Mouse (Mus musculus): ENCODE data around the gene Trim8. TPM values are rescaled to one million over a fixed set of nuclear protein-coding genes. Genes with fewer than 3 reads are reported as not detected.

Gene Trim8
- total and polyA plus RNA-seq, 3 experiments, result 24.1 to 39.8 (median 39.2) TPM

DNA sequence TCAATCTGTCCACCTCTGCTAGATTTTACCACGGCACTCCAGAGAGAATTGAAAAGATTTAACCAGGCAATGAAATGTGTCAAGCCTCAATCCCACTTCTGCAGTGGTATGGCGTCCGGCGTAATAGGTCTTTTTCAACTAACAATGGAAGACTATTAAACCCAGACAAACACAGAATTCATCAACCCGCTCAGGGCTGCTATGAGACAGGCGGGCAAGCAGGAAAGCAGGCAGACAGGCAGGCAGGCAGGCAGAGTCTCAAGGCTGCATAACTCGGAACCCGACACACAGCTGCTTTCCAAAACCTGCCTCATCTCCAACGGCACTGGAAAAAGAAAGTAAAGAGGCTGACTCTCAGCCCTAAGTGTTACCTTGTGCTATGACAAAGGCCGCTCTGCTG lies 46.6 kb downstream of the Trim8 start:
- no peak overlapping the region for H3K9ac ChIP-seq (ENCODE audit: low read depth, low read length)

DNA sequence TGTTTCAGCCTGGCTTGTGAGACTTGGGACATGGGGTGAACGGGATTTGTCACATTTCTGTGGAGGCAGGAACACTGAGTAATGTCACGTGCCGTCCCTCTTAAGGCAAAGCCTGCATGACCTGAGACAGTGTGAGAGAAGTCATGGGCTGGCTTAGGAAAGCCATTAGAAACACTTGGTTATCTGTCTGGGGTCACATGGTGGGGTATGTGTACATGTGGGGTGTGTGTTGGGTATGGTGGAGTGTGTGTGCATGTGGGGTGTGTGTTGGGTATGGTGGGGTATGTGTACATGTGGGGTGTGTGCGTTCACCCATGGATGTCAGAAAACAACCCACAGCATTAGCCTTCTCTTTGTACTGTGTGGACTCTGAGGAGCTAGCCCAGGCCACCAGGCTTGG lies 48.9 kb downstream of the Trim8 start:
- H3K27me3 ChIP-seq (ENCODE audit: control insufficient read depth, insufficient read depth, low read length), result no peaks in the 10 kb centered on the region
- no peaks in the 10 kb centered on the region for H3K36me3 ChIP-seq (ENCODE audit: control insufficient read depth, insufficient read depth, low read length)
- no peak for DNase-seq
- H3K9ac ChIP-seq (ENCODE audit: low read depth, low read length), result no peak overlapping the region
- no peak overlapping the region for H3K4me3 ChIP-seq
- H3K27ac ChIP-seq, result no peak overlapping the region
- no peak for TF ChIP-seq CTCF (IDR thresholded peaks at IDR 0.05)
- TF ChIP-seq POLR2A (IDR thresholded peaks at IDR 0.05; ENCODE audit: insufficient read depth, low read depth, low read length), result no peak
- TF ChIP-seq EP300 (IDR thresholded peaks at IDR 0.05; ENCODE audit: insufficient read depth, low read depth, low read length), result no peak
- no peaks in the 10 kb centered on the region for H3K79me2 ChIP-seq (replicated peaks; ENCODE audit: control insufficient read depth, insufficient read depth, low read length)
- intact Hi-C loops (cut with DNase I), result no loop called here
- H3K4me1 ChIP-seq (ENCODE audit: control insufficient read depth, insufficient read depth, low read length), result peaks cover 2% of the 10 kb centered on the region; the same call in 1 of the 2 replicates
- WGBS, result 91% methylated on average over 4 of the region's 4 CpGs

More for the DNA sequence above, 46.6 kb downstream of the Trim8 start:
- Histone ChIP-seq H3K4me3 (no peak overlapping the region), H3K79me2 (replicated peaks; ENCODE audit: control insufficient read depth, insufficient read depth, low read length) (no peaks in the 10 kb centered on the region), H3K36me3 (ENCODE audit: control insufficient read depth, insufficient read depth, low read length) (no peaks in the 10 kb centered on the region), H3K27me3 (ENCODE audit: control insufficient read depth, insufficient read depth, low read length) (no peaks in the 10 kb centered on the region), H3K27ac (no peak overlapping the region), H3K4me1 (ENCODE audit: control insufficient read depth, insufficient read depth, low read length) (no peaks in the 10 kb centered on the region)
- 83% methylated on average over 10 of the region's 10 CpGs for WGBS
- DNase-seq, result no peak
- intact Hi-C loops (cut with DNase I), result no loop called here
- TF ChIP-seq POLR2A (IDR thresholded peaks at IDR 0.05; ENCODE audit: insufficient read depth, low read depth, low read length) (no peak), EP300 (IDR thresholded peaks at IDR 0.05; ENCODE audit: insufficient read depth, low read depth, low read length) (no peak), CTCF (IDR thresholded peaks at IDR 0.05) (no peak)

DNA sequence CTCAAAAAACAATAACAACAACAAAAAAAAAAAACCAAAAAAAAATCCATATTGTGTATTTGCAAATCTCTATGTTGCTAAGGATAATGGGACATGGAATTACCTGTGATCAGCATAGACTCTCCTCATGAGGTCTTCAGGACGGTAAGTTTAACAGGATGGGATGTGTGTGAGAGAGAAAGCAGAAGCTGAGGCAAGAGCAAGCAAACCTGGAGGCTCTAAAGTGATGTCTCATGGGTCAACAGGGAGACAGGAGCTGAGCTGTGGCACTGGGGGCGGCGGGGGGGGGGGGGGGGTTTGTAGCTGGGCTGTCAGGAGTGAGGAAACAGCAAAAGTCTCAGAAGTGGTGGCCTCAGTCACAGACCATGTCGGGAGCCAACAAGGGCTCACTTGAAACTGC lies 51.0 kb downstream of the Trim8 start:
- Histone ChIP-seq H3K4me3 (no peak overlapping the region), H3K27me3 (ENCODE audit: control insufficient read depth, insufficient read depth, low read length) (no peaks in the 10 kb centered on the region), H3K9ac (ENCODE audit: low read depth, low read length) (no peak overlapping the region), H3K36me3 (ENCODE audit: control insufficient read depth, insufficient read depth, low read length) (no peaks in the 10 kb centered on the region), H3K27ac (no peak overlapping the region), H3K4me1 (ENCODE audit: control insufficient read depth, insufficient read depth, low read length) (peaks cover 2% of the 10 kb centered on the region; the same call in 1 of the 2 replicates), H3K79me2 (replicated peaks; ENCODE audit: control insufficient read depth, insufficient read depth, low read length) (no peaks in the 10 kb centered on the region)
- 83% methylated on average over 4 of the region's 4 CpGs for WGBS
- DNase-seq, result no peak
- intact Hi-C loops (cut with DNase I), result no loop called here
- TF ChIP-seq POLR2A (IDR thresholded peaks at IDR 0.05; ENCODE audit: insufficient read depth, low read depth, low read length) (no peak), EP300 (IDR thresholded peaks at IDR 0.05; ENCODE audit: insufficient read depth, low read depth, low read length) (no peak), CTCF (IDR thresholded peaks at IDR 0.05) (no peak)

DNA sequence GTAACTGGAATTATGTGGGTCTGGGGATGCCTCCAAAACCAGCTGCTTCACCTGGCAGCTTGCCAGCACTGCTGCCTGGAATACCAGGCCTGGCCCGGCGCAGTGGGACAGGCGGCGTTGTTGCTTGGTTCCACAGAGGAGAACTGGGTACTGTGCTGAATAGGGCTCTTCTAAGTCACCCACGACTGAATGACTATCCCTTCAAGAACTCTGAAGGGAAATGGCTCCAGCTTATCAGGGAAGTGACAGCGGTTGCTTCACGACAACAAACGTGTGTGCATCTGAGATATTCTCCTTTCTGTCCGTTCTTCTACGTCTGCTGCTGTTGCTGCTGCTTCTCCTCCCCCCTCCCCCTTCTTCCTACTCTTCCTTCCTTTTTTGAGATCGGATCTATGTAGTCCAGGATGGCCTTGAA lies 52.0 kb downstream of the Trim8 start:
- 18% methylated on average over 11 of the region's 11 CpGs for WGBS
- Histone ChIP-seq H3K4me1 (ENCODE audit: control insufficient read depth, insufficient read depth, low read length) (peaks cover 2% of the 10 kb centered on the region; the same call in 1 of the 2 replicates), H3K9ac (ENCODE audit: low read depth, low read length) (no peak overlapping the region), H3K36me3 (ENCODE audit: control insufficient read depth, insufficient read depth, low read length) (no peaks in the 10 kb centered on the region), H3K27ac (no peak overlapping the region), H3K79me2 (replicated peaks; ENCODE audit: control insufficient read depth, insufficient read depth, low read length) (no peaks in the 10 kb centered on the region), H3K4me3 (no peak overlapping the region), H3K27me3 (ENCODE audit: control insufficient read depth, insufficient read depth, low read length) (no peaks in the 10 kb centered on the region)
- DNase-seq, result peak in 1 of 2 experiments; percentile 38
- intact Hi-C loops (cut with DNase I), result no loop called here
- TF ChIP-seq EP300 (IDR thresholded peaks at IDR 0.05; ENCODE audit: insufficient read depth, low read depth, low read length) (no peak), POLR2A (IDR thresholded peaks at IDR 0.05; ENCODE audit: insufficient read depth, low read depth, low read length) (no peak), CTCF (IDR thresholded peaks at IDR 0.05) (no peak)

DNA sequence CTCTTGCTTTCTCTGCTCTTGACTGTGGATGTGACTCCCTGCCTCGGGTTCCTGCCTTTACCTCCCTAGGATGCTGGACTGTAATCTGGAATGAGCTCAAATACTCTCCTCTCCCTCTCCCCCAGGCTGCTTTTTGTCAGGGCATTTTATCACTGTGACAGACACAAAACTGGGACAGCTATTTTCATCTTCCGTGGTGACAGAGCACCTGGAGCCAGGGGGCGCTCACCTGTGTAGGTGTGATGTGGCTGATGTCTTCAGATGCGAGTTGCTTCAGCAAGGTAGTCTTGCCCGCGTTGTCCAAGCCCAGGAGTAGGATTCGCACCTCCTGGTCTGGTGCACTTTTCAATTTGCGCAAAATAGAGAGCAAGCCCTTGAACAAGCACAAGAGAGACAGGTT lies 56.5 kb downstream of the Trim8 start:
- Histone ChIP-seq H3K27me3 (ENCODE audit: control insufficient read depth, insufficient read depth, low read length) (no peaks in the 10 kb centered on the region), H3K79me2 (replicated peaks; ENCODE audit: control insufficient read depth, insufficient read depth, low read length) (no peaks in the 10 kb centered on the region), H3K36me3 (ENCODE audit: control insufficient read depth, insufficient read depth, low read length) (no peaks in the 10 kb centered on the region), H3K9ac (ENCODE audit: low read depth, low read length) (no peak overlapping the region), H3K4me3 (no peak overlapping the region), H3K4me1 (ENCODE audit: control insufficient read depth, insufficient read depth, low read length) (peaks cover 6% of the 10 kb centered on the region), H3K27ac (no peak overlapping the region)
- intact Hi-C loops (cut with DNase I), result no loop called here
- TF ChIP-seq POLR2A (IDR thresholded peaks at IDR 0.05; ENCODE audit: insufficient read depth, low read depth, low read length) (no peak), EP300 (IDR thresholded peaks at IDR 0.05; ENCODE audit: insufficient read depth, low read depth, low read length) (no peak), CTCF (IDR thresholded peaks at IDR 0.05) (no peak)
- no peak for DNase-seq
- WGBS, result 79% methylated on average over 8 of the region's 8 CpGs

DNA sequence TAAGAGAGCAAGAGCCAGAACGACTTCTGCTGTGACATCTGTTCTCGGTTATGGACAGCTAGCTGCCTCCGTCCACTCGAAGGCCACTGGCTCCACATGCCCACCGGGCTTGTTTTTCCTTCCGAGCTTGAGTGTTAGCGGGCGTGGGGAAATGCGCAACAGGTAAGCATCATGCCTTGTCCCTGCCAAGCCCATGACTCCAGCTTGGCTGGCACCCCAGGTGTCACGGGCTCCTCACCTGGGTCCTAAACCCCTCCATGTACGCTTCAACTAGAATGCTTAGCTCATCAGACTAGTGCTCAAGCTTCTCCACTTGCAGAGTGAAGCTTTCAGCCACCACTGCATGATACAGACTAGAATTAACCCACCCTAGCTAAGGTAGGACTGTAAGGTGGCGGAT lies 57.1 kb downstream of the Trim8 start:
- Histone ChIP-seq H3K27ac (no peak overlapping the region), H3K4me1 (ENCODE audit: control insufficient read depth, insufficient read depth, low read length) (peaks cover 4% of the 10 kb centered on the region), H3K4me3 (no peak overlapping the region), H3K9ac (ENCODE audit: low read depth, low read length) (no peak overlapping the region), H3K27me3 (ENCODE audit: control insufficient read depth, insufficient read depth, low read length) (no peaks in the 10 kb centered on the region), H3K36me3 (ENCODE audit: control insufficient read depth, insufficient read depth, low read length) (no peaks in the 10 kb centered on the region), H3K79me2 (replicated peaks; ENCODE audit: control insufficient read depth, insufficient read depth, low read length) (no peaks in the 10 kb centered on the region)
- DNase-seq, result no peak
- intact Hi-C loops (cut with DNase I), result no loop called here
- TF ChIP-seq EP300 (IDR thresholded peaks at IDR 0.05; ENCODE audit: insufficient read depth, low read depth, low read length) (no peak), POLR2A (IDR thresholded peaks at IDR 0.05; ENCODE audit: insufficient read depth, low read depth, low read length) (no peak), CTCF (IDR thresholded peaks at IDR 0.05) (no peak)
- WGBS, result 78% methylated on average over 12 of the region's 12 CpGs
